Mouse (Mus musculus) gastrocnemius, adult 18-20 months (tissue): Measurements from ENCODE around the gene 4932438A13Rik. TPM values are rescaled to one million over a fixed set of nuclear protein-coding genes. Genes with fewer than 3 reads are reported as not detected.
A peak's percentile ranks its signal among the peaks of the same experiment; 100 is the strongest.

Experiments used
- DNase-seq: peaks from one replicate; pipeline ENCODE4 v3.0.0; 2021; ENCODE audit warnings: low spot score
- total RNA-seq, 2 experiments: library from RNA; stranded (reverse); gene quantifications; 2 replicates each; pipeline ENCODE4 v1.2.3; 2021

The 4932438A13Rik gene
- total RNA-seq, 2 experiments from 2014 or later = 28.1 to 31.2 TPM

DNA sequence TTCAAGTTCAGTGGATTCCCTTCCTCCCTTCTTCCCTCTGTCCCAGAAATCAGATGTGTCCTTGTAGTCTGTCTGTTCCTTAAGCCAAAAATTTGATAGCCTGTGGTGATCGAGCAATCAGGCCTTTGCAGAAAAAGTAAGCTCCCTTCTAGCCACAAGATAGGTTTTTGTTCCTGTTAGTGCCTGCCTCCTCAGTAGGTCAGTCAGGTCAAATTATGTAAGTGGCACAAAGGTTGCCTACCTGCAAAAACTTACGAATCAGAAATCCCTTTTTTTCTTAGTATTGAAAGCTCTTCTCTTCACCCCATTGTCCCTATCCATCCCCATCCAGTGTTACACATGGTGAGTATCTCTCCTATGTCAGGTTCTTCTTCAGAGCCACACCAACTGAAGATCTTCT, 54.9 kb downstream of the 4932438A13Rik start:
- no peak for DNase-seq

DNA sequence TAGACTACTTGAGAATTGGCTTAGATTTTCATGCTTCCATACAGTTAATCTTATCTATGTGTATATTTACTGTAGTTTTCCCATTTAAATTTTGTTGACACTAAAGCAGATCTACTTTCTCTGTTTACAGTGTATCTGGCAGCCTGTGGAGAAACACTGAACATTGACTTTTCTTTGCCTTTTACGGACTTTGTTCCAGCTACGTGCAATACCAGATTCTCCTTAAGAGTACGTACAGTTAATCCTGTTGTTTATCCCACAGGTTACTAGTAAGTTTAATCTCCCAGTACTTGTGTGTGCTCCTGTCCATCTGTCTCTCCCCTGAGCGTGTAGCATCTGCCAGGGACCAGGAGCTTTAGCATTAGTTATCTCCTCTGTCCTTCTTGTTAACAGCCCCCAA, 55.4 kb downstream of the 4932438A13Rik start:
- no peak for DNase-seq

DNA sequence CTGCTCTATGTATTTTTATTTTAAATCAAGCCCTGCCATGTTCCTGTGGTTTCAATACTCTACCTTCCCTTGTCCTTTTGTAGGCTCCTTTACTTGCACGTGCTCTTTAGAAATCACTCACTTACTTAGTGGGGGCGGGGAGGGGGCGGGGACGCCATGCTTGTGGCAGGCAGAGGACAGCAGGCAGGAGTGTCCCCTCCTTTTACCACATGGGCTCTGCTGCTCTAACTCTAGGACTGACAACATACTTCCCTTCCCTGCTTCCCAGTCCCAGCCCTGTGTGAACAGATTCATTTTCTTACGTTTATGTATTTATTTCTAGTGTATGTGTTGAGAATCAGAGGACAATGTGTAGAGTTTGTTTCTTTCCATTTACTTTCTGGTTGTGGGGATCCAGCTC, 78.7 kb downstream of the 4932438A13Rik start:
- no peak for DNase-seq

DNA sequence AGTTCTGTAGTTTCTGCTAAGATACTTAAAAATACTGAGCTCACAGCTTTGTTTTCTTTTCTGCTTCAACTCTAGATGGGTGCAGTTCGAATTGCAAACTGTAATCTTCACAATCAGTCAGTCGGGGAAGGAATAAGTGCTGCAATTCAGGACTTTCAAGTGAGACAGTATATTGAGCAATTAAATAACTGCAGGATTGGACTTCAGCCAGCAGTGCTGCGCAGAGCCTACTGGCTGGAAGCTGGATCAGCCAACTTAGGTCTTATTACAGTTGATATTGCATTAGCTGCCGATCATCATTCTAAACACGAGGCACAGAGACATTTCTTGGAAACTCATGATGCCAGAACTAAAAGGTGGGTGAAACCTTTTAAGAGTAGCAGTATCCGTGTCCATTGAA, 79.2 kb downstream of the 4932438A13Rik start:
- DNase-seq = peak; percentile 7

DNA sequence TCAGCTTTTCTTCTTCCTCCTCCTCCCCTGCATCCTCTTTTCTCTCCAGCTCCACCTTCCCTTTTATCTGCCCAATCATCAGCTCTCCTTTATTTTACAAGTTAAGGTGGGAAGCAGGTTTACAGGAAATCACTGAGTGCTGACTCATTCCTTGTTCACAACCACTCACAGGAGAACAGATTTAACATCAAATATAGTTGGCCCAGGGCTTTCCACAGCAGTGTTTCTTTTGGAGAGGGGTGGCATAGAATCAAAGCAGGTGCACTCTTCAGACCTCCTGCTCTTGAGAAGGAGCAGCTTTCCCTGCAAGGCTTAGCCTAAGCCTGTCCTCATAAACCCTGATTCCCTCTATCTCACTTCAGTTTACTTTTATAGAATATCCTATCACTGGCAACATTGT, 80.8 kb downstream of the 4932438A13Rik start:
- no peak for DNase-seq

DNA sequence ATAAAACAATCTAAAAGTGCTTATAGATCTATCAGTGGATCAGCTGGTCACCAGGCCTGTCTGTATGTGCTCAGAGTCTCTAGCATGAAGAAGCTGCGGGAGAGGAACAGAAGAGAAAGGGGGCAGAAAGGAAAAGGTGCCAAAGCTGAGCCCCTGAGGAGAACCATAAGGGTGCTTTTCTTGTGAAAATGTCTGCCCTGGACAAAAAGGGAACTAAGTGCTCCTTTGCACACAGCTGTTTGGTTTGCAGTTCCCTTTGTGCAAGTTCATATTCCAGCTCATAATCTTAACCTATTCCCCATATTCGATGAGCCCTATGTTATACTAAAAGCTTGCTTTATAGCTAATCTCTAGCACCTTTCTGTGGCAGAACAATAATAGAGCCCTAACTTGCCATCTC, 175.1 kb downstream of the 4932438A13Rik start:
- DNase-seq = no peak

DNA sequence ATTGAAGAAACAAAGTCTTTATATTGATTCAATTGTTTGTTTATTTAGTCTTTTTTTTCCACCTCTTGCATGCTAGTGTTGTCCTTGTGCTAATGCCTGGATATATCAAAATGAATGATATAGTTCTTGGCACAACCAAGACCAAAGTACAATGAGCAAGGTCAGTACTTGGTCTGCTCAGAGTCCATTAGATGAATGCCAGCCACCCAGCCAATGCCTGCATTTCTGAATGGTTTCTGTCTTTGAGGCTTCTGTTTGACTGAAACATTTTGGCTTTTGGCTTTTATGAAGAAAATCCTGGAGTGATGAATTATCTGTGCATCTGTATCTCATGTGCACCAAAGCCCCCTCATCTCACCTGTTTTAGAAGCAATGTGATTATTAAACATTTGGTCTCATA, 176.9 kb downstream of the 4932438A13Rik start:
- no peak for DNase-seq

DNA sequence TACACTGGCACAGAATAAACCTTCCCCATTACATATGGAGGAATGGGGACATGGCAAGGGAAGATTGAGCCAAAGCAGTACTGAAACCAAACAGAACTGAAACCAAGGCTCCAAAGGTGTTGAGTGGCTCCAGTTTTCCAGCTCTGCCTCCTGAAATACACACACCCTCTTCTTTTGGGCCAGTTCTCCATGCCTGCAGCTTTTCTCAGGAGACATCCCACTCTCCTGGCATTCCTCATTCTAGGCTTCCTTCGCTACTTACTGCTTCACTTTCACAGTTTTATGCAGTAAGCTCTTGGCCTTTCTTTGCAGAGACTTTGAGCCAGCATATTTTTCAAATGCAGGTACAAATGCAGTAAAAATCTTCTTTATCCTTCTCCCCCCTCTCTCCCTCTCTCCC, 188.6 kb downstream of the 4932438A13Rik start:
- no peak for DNase-seq

DNA sequence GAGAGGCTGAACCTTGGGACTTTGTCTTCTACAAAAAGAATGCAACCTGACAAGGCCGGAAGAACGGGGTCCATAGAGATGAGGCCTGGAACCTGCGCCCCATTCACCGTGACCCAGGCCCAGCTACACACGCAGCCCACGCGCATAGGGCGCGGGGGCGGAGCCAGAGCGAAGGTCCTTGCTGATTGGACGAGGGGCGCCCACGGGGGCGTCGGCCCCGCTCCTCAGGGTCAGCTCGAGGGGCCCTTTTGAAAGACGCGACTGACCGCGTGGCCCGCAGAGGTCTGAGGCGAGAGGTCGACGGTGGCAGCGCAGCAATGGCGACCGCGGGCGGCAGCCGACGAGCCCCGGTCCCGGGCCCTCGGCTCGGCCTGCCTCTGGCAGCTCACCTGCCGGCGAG, 200.5 kb downstream of the 4932438A13Rik start, which contains the start of gene Adad1:
Gene Adad1 (plus strand): TSS at position 122 of the 400 bp plus-strand sequence.
- no peak for DNase-seq

DNA sequence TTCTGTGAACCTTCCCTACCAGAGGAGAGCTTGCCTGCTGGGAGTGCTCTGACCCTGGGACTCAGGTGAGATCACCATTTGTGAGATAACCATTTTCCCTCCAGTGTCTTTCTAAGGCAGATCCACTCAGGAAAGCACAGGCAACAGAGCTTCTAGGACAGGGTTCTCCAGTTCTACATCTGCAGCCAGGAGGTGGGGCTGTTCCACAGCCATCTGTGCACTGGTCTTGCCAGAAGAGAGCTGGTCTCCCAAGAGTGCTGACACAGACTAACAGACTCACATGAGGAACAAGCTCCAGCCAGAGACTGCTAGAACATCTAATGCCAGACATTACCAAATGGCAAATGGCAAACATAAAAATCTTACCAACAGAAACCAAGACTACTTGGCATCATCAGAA, 210.3 kb downstream of the 4932438A13Rik start:
- DNase-seq = peak; percentile 58

DNA sequence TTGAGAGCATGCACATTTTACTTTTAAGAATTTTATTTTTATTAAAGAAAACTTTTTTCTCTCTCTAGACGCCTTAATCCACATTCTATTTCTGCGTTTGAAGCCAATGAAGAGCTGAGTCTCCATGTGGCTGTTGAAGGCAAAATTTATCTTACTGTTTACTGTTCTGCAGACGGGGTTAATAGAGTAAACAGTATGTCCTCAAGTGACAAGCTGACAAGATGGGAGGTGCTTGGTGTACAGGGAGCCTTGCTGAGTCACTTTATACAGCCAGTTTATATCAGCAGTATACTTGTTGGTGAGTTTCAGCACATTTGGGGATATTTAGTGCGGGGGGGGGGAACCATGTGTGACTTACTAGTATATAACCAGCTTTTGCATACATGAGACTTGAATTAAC, 222.0 kb downstream of the 4932438A13Rik start:
- no peak for DNase-seq

DNA sequence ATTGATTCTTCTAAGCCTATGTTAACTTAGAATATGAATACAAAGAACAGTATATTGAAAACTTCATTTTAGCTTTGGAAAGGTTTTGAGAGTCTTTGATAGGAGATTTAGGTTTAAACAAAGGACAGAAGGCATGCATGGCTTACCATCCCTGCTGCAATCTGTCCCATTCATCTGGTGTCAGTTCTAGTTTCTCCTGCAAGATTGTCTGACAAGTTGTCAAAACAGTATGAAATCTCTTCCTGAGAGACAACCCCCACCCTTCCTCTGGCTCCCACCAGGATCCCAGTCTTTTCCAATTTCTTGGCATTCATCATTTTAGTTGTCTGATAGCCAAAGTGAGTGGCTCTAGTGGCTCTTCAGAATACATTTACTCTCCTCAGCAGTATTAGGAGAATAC, 227.8 kb downstream of the 4932438A13Rik start:
- no peak for DNase-seq

Other genes with a start within 250 kb of the 4932438A13Rik start
- gene Bbs7, start 249.6 kb upstream of the 4932438A13Rik start, total RNA-seq = 1 to 10 TPM; 7.5 to 10.0 TPM
- gene Trpc3, start 172.9 kb upstream of the 4932438A13Rik start, total RNA-seq = 1 to 10 TPM; 1.4 to 2.2 TPM
- not detected for gene Adad1, start 200.4 kb downstream of the 4932438A13Rik start, total RNA-seq